Comparison of ENCODE assay signal across 9 mouse cellular contexts in the genomic region with DNA sequence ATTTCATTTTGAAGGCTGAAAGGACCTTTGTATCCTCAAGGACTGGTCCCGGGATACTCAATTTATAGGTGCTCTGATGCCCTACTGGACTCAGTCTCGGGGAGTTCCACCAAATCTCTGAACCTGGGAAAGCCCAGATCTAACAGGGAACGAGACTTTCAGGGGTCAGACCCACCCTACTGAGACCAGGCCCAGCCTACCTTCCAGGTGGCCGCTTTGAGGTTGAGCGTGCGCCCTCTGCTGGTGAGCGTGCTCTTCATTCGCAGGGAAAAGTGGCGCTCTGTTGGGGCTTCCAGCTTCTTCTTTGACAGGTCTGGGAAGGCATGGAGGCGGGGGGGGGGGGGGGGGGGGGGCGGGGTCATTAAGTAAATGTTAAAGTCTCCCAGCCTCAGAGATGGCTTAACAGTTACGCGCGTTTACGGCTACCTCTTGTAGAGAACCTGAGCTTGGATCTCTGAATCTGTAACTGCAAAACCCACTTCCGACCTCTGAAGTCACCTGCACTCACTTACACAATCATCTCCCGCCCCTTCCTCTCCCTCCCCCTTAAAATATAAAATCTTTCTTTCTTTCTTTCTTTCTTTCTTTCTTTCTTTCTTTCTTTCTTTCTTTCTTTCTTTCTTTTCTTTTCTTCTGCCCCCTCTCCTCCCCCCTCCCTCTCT. TPM values are rescaled to one million over a fixed set of nuclear protein-coding genes. Genes with fewer than 3 reads are reported as not detected.
A peak's percentile ranks its signal among the peaks of the same experiment; 100 is the strongest.
DNase-seq lines count a peak whose midpoint lies in the region; ATAC-seq lines count a peak whose summit lies in the region.
"Had no signal": no experiment of that assay in that cellular context is flagged by ENCODE, and none has a peak within 500 bp of the region (broad histone marks: within the 10 kb centered on the region; RNA-seq: fewer than 3 reads in every experiment).

No protein-coding gene starts in this region.

- no peaks in the 10 kb centered on the region for H3K27me3 ChIP-seq in heart, embryonic 12.5 days (replicated peaks)

- peak; percentile 57 for DNase-seq in layer of hippocampus, adult 11-12 months (ENCODE audit: low spot score)
- no peak for DNase-seq in layer of hippocampus, adult 9-11 months
- peak; percentile 65 for DNase-seq in NIH3T3 (ENCODE audit: low read depth)
- peak; percentile 77 for DNase-seq in cerebellum, postnatal 36 days
- peak; percentile 82 to 86 for DNase-seq in kidney, postnatal 25 days
- peak; percentile 67 for DNase-seq in testis, postnatal 14 days (ENCODE audit: low spot score)

- H3K36me3 ChIP-seq in heart, embryonic 12.5 days: peaks cover 74% of the 10 kb centered on the region

- no peak overlapping the region for H3K27ac ChIP-seq in heart, embryonic 12.5 days (ENCODE audit: poor library complexity, severe bottlenecking)

- H3K9me3 ChIP-seq in heart, embryonic 12.5 days (replicated peaks): no peaks in the 10 kb centered on the region

- H3K4me2 ChIP-seq in heart, embryonic 12.5 days: no peak overlapping the region

- H3K4me3 ChIP-seq in heart, embryonic 12.5 days: no peak overlapping the region
- H3K4me3 ChIP-seq: myocyte had no signal

- peak; percentile 43 for ATAC-seq in heart, embryonic 12.5 days (ENCODE audit: insufficient number of reproducible peaks, low FRiP score)
- ATAC-seq in megakaryocyte, adult 5-6 weeks (ENCODE audit: poor library complexity, severe bottlenecking): peak; percentile 70

- no peak overlapping the region for H3K9ac ChIP-seq in heart, embryonic 12.5 days

- WGBS in heart, embryonic 12.5 days: 11% methylated on average over 15 of the region's 17 CpGs

- peaks cover 14% of the 10 kb centered on the region for H3K4me1 ChIP-seq in heart, embryonic 12.5 days (replicated peaks)

RNA-seq across cellular contexts. Expression of gene Hif3a, which starts 11.2 kb away (rescaled TPM):
- polyA plus RNA-seq in heart, embryonic 12.5 days (2016; fragmentation: Nextera tagmentation; extraction: Ambion mirVana): 36.8 and 38.2 TPM in 2 replicates
- 0.11 and 0.25 TPM in 2 replicates for total RNA-seq in megakaryocyte, adult 5-6 weeks (2015)
- total RNA-seq in megakaryocyte, adult 5-6 weeks (2017): 0.24 TPM in 1 of 2 replicates, not detected in the other

RNA-seq across cellular contexts. Expression of gene Psg16, which starts 22.8 kb away (rescaled TPM):
- 0.06 and 0.14 TPM in 2 replicates for polyA plus RNA-seq in heart, embryonic 12.5 days (2016; fragmentation: Nextera tagmentation; extraction: Ambion mirVana)
- 0.04 TPM in 1 of 2 replicates, not detected in the other for total RNA-seq in megakaryocyte, adult 5-6 weeks (2015)
- 0.28 TPM in 1 of 2 replicates, not detected in the other for total RNA-seq in megakaryocyte, adult 5-6 weeks (2017)
- polyA plus RNA-seq: myocyte had no signal

RNA-seq across cellular contexts. Expression of gene Ppp5c, which starts 23.3 kb away (rescaled TPM):
- polyA plus RNA-seq in heart, embryonic 12.5 days (2016; fragmentation: Nextera tagmentation; extraction: Ambion mirVana): 87.3 and 91.9 TPM in 2 replicates
- total RNA-seq in megakaryocyte, adult 5-6 weeks (2015): 39.9 and 51.4 TPM in 2 replicates
- total RNA-seq in megakaryocyte, adult 5-6 weeks (2017): 31.6 and 33.1 TPM in 2 replicates

RNA-seq across cellular contexts. Expression of gene Ccdc8, which starts 58.6 kb away (rescaled TPM):
- polyA plus RNA-seq in heart, embryonic 12.5 days (2016; fragmentation: Nextera tagmentation; extraction: Ambion mirVana): 19.6 and 29.4 TPM in 2 replicates
- total RNA-seq in megakaryocyte, adult 5-6 weeks (2015): 0.02 and 0.07 TPM in 2 replicates
- 0.40 and 0.69 TPM in 2 replicates for total RNA-seq in megakaryocyte, adult 5-6 weeks (2017)
